Mouse (Mus musculus) cerebellum, adult 8-10 months (tissue): ENCODE results near the gene Acsf2.
"Not testable (repeated sequence)": the region's sequence is repeated elsewhere in the genome, so short reads cannot be mapped to it uniquely, and the experiment has no call there.

ENCODE experiments used
- DNase-seq: peaks from one replicate; pipeline ENCODE4 v3.0.0; 2022

Gene Acsf2

DNA sequence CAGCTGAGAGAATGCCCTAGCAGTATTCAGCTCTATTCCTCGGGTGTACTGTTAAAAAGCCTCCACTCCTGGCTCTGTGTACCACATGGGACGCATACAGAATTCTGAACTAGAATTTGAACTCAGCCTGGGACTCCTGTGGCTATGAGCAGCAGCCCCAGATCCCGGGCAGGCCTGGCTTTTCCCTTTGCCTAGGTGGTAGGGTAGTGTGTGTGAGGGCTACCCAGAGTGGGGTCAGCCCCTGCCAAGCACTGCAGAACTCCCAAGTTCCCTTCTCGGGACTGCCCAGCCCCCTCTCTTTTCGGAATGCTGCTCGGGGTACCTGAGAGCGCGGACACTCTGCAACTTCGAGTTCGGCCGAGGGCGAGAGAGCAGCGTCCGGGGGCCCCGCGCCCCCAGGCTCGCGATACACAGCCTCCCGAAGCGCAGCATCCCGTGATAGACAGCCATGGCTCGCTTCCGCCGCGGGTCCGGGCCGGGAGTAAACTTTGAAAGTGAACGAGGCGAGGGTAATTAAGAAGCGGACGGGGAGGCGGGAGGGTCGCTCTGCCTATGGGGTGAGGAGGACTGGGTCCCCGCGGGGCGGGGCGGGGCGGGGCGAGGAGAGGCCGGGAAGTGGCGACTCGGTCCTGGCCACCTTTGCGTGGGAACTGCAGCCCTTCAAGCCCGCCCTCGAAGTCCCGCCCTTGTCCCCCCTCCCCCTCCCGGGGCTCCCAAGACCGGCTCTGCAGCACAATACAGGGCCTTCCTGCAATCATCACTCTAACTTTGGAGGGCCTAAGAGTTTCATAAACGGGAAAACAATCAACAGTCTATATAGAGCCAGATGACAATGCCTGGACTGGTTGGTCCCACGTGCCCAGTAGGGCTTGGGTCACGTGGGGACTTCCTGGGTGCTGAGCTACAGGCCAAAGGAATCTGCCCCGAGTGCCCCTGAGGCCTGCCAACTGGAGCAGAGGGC is at the start of gene Acsf2:
Acsf2 (minus strand) TSS at position 551 of the 961 bp plus-strand sequence.
- DNase-seq: peak; percentile 6

DNA sequence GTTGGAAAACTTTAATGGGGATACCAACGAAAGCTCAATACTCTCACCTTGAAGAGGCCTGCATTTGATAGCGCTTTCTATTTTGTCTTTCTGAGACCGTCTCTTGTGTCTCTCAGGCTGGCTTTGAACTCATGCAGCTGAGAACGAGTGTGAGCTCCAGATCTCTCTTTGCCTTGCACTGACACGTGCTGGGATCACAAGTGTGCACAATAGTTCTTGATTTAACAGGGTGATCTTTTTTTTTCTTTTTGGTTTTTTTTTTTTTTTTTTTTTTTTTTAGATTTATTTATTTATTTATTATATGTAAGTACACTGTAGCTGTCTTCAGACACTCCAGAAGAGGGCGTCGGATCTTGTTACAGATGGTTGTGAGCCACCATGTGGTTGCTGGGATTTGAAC is 49.6 kb upstream of the Acsf2 start:
- DNase-seq: not testable (repeated sequence)

DNA sequence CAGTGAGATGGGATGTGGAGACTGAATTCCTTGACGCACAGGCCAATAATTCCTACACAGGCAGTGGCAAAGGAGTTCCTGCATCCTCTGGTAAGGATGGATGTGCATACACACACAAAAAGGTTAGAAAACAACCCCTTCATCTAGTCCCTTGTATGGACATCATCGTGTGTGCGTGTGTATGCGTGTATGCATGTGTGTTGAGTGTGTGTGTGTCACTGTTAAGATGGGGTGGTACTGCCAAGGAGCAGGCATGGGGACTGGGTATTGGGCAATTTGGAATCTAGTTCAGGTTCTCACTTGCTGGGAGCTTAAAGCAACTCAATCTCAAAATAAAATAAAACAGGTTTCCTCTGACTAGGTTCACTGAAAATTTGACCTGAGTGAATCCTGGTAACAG is 44.8 kb upstream of the Acsf2 start:
- DNase-seq: no peak

DNA sequence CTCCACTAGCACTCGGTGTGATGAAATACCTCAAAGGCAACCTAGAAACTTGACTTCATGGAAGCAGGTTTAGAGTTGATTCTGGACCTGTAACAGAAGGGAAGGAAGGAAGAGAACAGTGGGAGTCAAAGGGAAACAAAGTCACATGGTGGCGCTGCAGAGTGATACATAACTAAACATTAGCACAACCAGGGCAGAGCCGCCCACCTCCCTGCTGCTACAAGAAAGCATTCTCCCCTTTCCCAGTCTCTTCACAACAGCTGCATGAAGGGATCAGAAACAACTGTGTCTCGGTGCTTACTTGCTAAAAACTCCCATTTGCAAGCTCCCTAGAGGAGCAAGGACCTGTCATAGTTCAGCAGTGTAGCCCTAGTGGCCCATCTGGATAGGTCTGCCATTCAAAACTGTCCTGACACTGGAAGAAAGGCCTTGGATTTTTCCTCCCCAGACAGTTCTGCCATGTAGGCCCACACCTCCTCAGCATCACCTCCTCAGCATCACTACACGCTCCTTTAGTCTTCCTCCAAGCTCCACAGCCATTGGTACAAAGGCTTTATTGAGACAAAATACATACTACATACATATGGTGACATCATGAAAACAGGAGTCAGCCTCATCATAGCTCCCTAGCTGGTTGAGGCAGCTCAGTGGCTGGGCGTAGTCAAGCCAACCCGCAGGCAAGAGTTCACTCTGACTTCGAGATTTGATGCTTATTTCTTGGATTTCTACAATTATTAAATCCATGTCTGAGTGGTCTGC is 43.0 kb upstream of the Acsf2 start:
- no peak for DNase-seq

DNA sequence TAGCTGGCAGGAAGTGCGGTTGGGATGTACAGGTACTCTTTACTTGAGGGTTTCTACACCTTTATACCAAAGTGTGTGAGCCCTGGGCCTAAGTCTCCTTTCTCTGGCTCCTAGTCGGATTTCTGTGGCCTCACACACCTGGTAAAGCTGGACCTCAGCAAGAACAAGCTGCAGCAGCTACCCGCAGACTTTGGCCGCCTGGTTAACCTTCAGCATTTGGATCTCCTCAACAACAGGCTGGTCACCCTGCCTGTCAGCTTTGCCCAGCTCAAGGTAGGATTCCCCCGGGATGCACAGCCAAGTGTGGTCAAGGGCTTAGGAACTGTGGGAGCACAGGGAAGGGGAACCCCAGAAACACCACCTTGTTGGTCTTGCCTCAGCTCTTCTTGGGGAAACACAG is 32.8 kb upstream of the Acsf2 start:
- no peak for DNase-seq

DNA sequence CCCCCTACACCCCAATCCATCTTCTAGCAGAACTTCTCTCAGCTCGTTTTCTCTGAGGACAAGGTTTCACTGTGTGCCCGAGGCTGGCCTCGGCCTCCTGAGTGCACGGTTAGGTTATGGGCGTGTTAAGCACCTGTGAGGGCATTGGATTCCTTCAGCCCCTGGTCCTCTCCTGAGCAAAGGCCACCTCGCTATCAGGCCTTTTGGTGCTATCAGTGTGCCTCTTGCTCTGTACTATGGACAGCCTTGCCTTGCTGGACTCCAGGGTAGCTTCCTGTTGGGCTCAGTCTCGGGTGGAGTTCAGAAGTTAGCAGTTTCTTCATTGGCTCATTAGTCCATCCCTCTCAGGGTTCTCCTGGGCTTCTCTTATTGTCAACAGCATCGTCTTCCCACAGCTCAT is 31.3 kb upstream of the Acsf2 start:
- DNase-seq: no peak

DNA sequence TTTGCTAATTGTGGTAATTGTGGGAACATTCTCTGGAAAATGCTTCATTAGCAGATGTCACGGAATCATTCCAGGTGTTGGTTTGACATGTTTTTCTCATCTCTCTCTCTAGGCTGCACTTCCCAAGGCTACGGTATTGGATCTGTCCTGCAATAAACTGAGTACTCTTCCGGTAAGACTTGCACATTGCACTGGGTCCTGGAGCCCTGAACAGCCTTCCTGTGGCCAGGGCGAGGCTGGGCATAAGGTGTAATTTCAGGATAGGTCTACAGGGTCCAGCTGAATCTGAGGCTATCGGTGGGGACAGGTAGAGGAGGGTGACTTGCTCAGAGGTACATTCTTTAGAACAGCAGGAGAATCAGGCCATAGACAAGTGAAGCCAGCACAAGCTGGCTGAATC is 30.3 kb upstream of the Acsf2 start:
- no peak for DNase-seq

DNA sequence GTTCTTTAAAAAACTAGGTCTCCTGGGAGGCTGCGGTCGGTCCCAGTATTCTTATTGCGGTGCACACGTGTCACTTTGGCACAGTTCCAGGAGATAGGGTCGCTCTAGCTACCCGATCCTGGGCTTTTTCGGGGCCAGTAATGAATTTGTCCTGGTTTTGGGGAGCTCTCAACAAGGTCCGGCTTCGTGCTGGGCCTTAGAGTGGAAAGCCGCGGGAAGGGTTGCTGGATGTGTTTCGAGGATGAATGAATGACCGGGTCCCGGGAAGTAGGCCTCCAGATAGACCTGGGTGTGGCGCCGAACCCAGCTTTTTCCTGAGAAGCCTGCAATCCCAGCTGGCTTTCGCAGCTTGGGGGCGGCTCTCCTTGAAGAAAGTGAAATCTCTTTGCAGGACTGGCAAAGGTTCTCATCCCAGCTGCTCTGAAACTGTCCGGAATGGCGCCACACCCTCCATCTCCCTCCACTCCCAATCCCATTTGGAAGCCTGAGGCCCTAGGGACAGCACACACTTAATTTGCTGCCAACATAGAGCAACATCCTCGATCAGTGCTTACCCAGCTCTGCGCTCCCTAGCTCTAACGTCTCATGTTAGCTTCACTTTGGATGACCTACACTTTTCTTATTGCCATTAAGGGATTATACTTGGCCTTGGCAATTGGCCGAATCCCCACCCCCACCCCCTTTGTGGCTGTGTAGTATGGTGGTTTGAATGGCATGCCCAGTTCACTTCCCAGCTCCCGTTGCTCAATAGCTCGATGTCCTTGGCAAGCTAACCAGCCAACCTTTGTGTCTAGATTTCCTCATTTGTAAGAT is 28.7 kb upstream of the Acsf2 start:
- DNase-seq: peak; percentile 27

DNA sequence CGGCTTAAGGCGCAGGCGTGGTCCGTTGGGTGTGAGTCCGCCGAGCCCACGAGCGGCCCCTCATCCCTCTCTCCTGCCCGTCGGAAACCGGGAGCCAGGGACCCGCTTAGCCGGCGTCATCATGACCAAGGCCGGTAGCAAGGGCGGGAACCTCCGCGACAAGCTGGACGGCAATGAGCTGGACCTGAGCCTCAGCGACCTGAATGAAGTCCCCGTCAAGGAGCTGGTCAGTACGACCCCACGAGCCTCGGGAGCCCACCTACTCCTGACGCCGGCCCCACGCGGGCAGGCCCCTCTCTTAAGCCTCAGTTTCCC is 28.2 kb upstream of the Acsf2 start:
- DNase-seq: no peak

DNA sequence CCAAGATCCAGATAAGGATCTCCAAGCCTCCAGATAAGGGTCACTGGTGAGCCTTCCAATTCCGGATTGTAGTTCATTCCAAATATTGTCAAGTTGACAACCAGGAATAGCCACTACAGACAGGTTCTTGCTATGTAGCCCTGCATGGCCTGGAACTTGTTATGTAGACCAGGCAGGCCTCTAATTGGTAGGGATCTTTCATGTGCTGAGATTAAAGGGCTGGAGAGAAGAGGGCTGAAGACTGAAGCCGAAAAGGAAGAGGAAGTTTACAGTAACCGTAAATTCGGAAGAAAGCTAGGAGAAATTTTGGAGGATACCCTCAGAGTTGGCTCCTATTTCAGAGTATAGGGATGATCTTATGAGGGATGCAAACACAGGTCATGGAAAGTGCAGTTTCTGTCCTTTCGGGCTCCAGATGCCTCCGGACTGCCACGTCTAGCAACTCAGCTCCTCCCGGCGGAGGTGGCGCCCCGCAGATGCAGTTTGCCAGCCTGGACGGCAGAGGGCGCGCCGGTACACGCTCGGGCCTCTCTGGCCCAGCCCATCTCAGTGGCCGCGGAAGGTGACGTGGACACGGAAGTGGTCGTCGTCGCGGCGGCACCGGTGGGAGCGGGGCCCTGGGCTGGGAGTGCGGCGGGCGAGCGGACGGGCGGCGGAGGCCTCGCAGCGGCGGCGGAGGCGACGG is 27.7 kb upstream of the Acsf2 start, which contains the start of gene Lrrc59:
Lrrc59 (plus strand) TSS at position 569 of the 685 bp plus-strand sequence.
- DNase-seq: peak; percentile 93

DNA sequence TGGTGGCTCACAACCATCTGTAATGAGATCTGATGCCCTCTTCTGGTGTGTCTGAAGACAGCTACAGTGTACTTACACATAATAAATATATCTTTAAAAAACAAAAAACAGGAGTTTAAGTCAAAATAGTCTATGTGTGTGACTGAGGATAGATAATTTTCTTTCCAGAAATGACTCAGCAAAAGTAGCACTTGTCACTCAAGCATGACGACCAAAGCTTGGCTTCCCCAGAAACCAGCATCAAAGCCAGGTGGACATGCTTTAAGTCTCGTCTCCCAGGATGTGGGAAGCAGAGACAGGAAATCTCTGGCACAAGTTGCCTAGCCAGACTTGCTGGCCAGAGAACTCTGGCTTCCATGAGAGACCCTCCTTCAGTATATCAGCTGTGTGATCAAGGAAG is 20.5 kb upstream of the Acsf2 start:
- no peak for DNase-seq

DNA sequence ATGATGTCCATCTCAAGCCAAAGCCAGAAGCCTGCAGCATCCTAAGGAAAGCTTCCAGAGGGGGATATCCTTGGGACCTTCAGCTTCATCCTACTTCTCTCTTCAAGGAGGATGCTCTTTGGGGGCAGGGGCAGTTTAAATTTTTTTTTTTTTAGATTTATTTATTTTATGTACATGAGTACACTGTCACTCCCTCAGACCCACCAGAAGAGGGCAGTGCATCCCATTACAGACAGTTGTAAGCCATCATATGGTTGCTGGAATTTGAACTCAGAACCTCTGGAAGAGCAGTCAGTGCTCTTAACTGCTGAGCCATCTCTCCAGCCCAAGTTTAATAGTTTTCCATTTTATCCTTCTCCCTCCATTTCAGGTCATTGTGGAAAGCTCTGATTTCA is 19.8 kb upstream of the Acsf2 start:
- DNase-seq: no peak

DNA sequence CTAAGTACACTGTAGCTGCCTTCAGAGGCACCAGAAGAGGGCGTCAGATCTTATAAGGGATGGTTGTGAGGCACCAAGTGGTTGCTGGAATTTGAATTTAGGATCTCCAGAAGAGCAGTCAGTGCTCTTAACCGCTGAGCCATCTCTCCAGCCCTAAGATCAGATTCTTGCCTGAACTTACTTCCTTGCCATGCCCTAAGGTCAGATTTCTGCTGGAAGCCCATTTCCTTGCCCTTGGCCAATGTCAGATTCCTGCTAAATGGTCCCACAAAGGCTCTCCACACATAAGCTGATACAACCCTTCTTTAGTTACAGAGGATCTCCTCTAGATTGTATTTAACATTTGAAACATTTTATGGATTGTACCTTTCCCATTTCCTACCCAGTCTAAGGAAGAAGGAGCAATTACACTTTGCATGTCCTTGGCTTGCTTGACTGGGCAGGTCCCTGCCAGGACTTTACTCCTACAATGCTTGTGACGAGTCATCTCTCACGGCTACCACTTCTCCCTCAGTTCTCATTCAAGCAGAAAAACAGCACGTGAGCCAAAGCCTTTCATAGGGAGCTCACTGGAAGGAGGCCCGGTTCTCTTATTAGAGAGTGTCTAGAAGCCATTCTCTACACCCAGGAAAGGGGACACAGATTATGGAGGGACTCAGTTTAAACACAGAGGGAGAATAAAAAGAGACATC is 19.2 kb upstream of the Acsf2 start:
- no peak for DNase-seq

DNA sequence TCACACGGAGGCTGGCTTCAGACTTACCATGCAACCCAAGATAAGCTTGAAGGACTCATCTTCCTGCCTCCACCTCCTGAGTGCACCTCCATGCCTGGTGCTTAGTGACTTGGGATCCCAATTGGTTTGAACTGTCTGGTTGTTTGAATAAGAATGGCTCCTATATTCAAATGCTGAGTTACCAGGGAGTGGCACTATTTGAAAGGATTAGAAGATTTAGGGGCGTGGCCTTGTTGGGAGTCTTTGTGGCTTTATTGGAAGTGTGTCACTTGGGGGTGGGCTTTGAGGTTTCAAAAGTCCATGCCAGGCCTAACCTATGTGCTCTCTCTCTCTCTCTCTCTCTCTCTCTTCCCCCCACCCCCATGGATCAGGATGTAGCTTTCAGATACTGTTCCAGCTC is 16.0 kb upstream of the Acsf2 start:
- DNase-seq: no peak

DNA sequence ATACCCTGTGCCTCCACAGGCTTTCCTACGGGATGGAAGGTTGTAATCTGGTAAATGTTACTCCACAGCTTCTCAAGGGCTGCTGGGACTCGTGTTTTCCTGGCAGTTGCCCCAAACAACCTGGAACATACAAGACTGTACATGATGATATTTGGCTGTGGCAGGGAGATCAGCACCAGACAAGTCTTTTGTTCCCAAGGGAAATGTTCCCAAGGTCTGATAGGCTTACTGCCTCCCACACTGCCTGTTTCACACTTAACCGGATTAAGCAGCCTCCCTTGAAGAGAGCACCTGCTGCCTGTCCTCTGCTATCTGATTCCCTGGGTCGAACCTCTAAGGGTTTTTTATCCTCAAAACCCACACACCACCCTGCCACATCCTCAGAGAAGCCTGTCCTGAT is 13.8 kb upstream of the Acsf2 start:
- DNase-seq: no peak

DNA sequence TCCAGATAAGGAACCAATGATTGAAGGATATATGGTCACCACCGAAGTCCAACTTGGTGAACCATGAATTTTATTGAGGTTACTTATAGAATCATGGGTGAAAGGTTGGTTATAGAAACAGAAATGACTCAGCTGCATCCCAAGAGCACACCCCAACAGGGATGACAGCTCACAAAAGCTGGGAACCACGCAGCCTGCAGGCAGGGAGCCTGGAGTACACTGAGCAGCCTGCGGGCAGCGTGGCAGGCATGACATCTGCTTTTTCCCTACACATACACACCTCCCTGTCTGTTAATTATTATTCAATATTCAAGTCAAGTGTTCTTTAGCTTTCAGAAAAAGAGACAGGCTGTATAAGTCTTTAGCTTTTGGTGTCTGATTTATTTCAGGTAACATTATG is 12.9 kb upstream of the Acsf2 start:
- DNase-seq: no peak

DNA sequence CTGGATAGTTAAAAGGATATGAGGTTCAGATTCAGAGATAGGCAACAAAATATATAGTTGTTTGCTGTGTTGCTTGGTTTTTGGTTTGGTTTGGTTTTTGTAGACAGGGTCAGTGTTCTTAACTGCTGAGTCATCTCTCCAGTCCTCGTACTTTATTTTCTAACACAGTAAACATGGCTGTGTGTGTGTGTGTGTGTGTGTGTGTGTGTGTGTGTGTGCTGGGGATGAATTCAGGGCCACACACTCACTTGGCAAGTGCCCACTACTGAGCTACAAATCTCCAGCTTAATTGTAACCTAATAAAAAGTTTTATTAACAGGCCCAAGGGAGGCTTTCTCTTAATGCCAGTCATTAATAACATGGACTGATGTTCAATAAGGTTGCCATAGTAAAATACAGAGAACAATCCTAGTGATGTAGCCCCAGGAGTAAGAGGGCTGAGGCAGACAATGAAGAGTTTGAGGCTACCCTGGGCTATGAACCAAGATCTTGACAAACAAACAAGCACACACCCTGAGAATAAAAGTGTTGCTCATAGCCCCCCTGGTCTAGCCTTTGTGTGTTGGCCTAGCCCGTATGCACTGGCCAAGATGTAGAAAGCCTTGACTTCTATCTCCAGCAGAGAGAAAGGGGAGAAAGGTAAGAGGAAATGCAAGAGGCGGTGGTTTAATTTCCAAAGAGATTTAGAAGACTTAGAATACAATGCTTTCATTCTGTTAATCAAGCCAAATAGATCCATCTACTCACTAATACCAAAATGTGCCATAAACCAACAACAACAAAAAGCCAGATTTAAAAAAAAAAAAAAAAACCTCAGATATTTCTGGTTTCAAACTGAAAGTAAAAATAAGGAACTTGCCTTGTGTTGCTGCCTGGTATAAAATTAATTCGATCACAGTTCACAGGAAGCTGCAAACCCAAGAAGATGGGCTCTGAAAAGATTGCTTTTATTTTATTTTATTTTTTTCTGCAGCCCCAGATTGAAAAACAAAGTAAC is 9.4 kb upstream of the Acsf2 start:
- DNase-seq: no peak

DNA sequence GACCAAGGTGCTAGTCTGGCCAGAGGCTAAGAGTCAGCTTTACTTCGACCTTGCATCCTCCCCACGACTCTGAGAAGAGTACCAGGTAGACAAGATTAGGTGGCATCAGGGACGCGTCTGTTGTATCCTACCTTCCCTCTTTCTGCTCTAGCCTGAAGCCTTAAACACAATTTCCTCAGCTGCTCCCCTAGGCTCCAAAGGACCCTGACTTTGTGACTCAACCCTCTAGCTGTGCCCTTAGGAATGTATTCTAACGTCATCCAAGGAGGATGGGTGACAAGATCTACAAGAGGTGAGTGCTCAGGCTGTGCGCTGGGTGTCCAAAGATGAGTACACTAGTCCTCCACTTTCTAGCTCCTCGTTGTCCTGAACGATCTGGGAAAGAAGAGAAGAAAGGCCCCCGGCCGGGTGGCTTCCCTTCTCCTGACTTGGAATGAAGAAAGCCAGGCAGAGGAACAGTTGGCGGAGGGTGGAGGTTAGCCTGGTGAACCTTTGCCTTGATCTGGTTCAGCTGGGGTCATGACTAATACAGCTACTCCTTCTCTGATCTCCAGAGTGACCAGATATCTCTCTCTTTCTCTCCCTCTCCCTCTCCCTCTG is 785 bp upstream of the Acsf2 start:
- no peak for DNase-seq

DNA sequence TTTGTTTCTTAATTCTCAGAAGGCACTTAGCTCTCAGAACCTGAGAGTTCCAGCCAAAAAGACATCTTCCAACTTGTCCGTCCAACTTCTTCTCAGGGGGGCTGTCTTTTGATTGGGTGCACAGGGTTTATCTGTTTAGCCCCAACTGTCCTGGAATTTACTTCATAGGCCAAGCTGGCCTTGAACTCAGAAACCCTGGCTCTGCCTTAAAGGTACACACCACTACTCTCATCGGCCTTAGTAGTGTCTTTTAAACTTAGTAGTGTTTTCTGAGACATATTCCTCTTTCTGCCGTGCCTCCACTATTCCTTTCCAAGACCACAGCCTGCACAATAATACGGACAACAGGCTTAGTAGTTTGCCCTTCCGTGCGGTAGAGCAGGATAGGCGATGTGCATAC is 1.2 kb downstream of the Acsf2 start:
- no peak for DNase-seq

DNA sequence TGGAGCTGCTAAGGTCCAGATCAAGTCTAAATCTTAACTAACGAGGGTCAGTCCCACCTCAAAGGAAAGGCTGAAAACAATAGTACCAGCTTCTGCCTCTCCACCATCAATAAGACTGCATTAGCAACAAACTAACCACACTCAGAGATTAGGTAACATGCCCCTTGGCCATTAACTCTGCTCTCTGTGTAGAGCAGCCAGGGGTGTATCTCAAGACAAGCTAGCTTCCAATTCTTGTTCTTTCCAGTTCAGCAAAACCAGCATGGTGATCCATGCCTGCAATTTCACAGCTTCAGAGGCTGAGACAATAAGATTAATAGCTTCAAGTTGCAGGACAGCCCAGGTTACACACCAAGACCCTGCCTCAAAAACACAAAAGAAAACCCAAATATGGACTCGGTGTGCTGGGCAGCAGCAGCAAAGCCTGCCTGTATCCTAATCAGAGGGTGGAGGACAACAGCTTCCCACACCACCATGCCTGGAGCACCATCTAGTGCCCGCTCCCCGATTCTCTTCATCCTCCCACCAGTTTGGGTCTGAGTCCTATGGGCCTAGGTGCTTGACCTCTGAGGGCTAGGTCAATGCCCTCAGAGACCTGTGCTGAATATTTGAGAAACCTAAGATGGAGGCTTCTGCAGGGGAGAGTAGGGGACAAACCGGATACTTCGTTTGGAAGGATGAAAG is 3.1 kb downstream of the Acsf2 start:
- DNase-seq: no peak
